Mouse (Mus musculus) urinary bladder, postnatal 10 days (tissue): Measurements from ENCODE around the gene Slc41a2.
"Not testable (repeated sequence)": the region's sequence is repeated elsewhere in the genome, so short reads cannot be mapped to it uniquely, and the experiment has no call there.

ENCODE experiments used
- DNase-seq: peaks from one replicate; pipeline ENCODE4 v3.0.0; 2022; ENCODE audit warnings: low spot score

The Slc41a2 gene

GRCm38 (mm10) chr10:83351779-83352178 is 14.1 kb upstream of the Slc41a2 start:
- DNase-seq, result not testable (repeated sequence)

DNA sequence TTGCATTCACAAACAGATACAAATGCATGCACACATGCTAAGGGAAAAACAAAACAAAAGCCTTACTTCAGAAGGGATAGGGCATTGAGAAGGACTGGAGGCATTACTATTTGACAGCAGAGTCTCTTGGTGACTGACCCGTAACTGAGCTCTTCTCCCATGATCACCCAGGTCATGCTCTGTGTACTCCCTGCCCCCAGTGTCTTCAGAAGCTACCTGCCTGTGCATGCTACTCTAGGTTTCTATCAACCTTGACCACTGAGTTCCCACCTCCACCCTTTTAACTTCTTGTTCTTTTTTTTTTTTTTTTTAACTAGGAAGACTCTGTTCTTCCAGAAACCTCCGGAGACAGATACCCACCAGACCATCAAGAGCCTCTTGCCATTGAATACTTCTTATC is 13.0 kb upstream of the Slc41a2 start:
- no peak for DNase-seq

DNA sequence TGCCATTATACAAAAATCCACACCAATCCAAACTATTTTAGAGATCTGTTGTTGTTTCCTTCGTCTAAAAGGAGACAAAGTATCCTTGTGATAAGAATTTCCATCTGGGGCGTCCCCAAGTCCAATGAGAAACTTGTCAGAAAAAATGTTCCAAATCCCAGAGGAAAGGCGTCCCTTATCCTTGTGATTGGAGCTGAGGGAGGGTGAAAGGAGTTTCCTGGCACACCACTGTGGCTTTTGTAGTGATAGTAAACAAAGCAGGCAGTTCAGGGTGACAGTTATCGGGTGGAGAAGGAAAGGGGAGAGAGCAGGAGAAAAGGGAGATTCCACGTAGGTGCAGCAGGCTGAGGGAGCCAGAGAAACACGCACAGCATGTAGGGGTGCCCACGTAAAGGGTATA is 9.8 kb upstream of the Slc41a2 start:
- DNase-seq, result no peak

DNA sequence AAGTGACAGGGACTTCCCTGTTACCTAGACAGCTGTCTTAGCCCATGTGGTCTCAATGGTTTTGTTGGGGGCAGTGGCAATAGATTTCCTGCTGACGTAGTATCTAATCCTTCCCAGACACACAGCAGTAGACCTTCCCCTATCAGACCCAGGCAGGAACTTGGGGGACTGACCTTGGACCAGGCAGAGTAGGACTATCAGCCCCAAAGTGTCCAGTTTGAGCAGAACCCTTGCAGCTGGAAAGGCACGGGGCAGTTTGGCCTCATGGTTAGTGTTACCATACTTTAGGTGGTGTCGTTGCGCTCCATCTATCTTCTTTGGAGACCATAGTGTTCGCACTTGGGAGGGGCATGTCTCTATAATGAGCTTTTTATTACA is 8.7 kb upstream of the Slc41a2 start:
- DNase-seq, result no peak

GRCm38 (mm10) chr10:83345693-83346358 is 8.1 kb upstream of the Slc41a2 start:
- no peak for DNase-seq

DNA sequence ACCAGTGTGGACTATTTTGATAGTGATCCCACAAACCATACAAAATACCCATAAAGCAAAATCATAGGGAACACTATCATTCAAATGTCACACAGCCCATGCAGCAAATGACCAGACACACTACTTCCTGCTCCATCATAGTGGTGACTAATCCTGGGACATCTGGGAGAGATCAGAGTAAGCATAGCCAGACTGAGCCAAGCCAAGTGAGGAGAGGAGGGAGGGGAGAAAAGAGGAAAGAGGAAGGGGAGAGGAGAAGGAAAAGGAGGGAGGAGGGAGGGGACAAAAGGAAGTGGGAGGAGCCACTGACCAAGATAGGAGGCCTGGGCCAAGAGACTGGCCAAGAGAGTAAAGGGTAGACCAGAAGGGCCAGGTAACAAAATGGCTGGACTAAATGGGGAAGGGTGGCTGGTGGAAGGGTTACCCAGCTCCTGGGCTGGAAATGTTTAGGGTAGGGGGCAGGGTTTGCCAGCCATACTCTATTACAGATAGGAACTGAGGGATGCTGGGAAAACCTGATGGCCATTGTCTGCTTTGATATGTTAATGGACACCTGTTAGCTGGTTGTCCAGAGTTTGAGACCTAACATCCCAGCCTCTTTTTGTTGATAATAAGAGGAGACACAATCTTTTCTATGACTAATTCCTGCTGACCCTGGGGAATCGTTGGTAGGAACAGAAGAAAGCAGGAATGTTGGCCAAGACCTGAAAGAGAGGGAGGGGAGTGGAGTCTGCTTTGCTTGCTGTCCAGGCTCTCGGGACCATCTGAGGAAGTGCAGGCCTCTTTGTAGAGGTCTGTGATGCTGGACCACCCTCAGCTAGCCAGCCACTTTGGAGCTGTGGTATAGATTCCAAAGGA is 6.4 kb upstream of the Slc41a2 start:
- DNase-seq, result no peak

DNA sequence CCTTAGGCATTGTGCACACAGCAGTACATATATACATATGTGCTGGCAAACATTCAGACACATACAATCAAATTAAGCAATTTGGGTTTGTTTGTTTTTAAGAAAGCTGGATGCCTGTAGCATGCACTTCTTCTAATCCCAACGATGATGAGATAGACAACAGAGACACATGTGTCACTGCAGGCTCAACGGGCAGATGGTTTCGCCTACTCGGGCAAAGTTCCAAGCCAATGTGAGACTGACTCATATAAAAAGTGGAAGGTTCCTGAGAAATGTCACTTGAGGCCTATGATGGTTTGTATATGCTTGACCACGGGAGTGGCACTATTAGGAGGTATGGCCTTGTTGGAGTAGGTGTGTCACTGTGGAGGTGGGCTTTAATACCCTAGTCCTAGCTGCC is 5.5 kb upstream of the Slc41a2 start:
- no peak for DNase-seq

GRCm38 (mm10) chr10:83341226-83341625 is 3.5 kb upstream of the Slc41a2 start:
- no peak for DNase-seq

- no peak for DNase-seq
Measured at GRCm38 (mm10) chr10:83337971-83338598, 403 bp upstream of the Slc41a2 start.

GRCm38 (mm10) chr10:83336336-83336735 is 1.3 kb downstream of the Slc41a2 start:
- DNase-seq, result no peak

DNA sequence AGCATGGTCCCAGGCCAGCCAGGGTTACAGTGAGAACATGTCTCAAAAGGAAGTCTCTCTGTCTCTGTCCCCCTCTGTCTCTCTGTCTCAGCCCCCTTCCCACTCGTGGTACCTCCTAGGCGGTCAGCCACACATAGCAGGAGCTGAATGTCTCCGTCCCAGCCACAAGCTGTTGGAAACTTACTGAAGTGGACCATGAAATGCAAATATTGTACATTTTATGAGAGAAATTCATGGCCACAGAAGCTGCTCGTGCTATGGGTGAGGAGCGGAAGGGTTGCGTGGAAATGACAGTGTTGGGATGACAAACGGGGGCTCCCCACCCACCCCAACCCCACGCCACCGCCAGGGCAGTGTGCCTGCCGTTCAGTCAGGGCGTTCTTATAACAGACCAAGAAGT is 5.1 kb downstream of the Slc41a2 start:
- DNase-seq, result no peak

DNA sequence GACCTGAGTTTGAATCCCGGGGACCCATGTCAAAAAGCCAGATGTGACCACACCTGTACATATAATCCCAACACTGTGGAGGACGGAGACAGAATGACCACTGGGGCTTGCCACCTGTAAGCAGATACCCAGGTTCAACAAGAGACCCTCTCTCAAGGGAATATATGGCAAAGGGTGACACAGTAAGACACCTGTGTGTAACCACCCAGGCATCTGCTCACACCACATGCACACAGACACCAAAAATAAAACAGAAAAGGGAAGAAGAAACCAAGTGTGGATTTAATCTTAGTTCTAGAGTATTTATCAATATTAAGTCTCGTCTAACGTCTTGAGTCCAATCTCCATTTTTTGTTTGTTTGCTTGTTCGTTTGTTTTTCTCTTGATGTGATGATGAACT is 5.9 kb downstream of the Slc41a2 start:
- no peak for DNase-seq

GRCm38 (mm10) chr10:83330336-83330735 is 7.3 kb downstream of the Slc41a2 start:
- no peak for DNase-seq

DNA sequence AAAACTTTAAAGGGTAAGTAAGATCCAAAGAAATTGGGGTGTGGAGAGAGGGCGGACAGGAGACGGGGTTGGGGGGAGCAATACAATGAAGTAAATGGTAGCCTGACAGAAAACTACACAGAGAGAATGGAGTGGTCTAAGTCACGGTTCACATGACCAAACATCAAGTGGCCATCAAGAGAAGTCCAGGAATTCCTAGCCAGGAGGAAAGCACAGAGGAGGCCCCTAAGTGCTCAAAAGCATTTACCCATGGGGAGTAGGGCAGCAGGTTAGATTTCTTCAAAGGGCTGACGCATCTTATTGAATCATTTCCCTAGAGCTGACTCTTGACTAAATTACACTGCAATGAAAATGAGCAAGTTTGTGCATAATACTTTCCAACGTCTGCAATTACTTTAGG is 8.9 kb downstream of the Slc41a2 start:
- no peak for DNase-seq

DNA sequence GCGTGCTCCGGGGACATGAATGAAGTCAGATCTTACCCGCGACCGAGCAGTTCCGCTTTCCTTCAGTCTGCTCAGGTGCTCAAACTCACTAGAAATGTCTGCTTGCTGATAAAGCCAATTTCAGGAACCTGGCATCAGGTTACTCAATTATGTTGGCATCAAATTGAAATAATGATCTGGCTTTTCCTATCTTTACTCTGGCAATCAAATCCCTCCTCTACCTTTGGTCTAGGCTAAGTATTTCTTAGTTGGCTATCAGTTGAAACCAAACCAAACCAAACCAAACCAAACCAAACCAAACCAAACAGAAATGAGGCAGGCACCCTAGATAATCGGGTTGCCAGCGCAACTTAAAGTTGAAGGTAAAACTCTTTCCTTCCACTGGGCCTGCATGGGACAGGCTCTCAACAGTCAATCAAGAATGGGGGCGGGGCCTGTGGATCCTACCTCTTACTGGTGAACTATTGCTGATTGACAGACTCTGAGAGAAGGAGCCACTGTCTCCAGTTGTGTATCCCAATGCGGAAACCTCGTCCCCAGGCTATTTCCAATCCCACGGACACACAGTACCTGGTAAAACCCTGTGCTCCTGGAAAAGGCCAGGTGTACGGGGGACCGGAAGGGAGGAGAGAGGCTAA is 10.9 kb downstream of the Slc41a2 start:
- DNase-seq, result no peak

DNA sequence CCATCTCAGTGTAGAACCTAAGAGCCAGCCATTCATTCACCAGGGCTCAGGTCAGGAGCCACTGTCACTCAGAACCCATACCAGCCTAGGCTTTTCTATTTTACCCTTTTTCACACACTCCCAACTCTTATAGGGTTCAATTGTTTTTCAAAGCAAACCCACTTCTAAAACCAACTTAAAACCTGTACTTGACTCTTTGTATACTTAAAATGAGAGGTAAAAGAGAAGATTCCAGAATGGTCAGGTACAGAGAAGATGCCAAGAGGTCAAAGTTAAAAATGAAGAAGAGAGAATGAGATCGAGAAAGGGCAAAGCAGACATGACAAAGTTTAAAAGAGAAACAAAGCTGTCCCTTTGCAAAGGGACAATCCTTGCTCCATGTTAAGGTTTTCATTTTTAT is 11.8 kb downstream of the Slc41a2 start:
- no peak for DNase-seq

GRCm38 (mm10) chr10:83324871-83325270 is 12.8 kb downstream of the Slc41a2 start:
- no peak for DNase-seq

DNA sequence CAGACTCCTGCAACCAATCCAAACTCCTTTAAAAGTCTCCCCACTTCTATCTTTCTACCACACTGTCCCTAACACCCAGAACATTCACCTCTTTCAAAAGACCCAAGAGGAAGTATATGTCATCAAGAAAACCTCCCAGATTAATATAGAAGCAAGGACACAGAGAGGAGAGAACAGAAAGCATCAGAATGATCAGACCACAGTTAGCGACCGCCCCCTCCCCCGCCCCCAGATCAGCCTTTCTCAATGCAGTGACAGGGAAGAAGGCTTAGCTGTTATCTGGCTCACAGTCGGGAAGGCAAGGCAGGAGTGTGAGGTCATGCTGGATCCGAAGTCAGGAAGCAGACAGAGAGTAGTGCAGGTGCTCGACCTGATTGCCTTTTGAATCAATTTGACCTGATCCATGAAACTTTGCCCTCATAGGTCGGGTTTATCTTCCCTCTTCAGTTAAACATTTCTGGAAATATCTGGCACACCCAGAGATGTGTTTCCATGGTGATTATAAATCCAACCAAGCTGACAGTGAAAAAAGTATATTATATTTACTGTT is 15.1 kb downstream of the Slc41a2 start:
- DNase-seq, result no peak

DNA sequence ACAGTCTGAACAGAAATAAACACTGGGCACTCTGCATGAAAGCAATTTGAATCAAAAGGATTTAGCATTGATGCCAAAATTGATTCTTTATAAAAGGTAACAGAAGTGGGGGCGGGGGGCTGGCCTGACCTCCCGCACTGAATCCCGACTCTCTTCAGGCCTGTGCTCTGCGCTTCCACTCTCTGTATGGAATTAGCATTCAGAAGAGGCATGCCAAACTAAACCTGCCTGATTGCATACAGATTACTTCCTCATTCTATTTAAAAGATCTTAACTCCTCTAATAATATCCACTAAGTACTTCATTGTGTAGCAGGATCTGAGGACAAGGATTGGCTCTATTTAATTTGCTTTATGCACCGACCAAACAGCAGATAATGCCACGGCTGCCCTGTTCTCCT is 16.2 kb downstream of the Slc41a2 start:
- no peak for DNase-seq

GRCm38 (mm10) chr10:83320870-83321269 is 16.8 kb downstream of the Slc41a2 start:
- no peak for DNase-seq

DNA sequence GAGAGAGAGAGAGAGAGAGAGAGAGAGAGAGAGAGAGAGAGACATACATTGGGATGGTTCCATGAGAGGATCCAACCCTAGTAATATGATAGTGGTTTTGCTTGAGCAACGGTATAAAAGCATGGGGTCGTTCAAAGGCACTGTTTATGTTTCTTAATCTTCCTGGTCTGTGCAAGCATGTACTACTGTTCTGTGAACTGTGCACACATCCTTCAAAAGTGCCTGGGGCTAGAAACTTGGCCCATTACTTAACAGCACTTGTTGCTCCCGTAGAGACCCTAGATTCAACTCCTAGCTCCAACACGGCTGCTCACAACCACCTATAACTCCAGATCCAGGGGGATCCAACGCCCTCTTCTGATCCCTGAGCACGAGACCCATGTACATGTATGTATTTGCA is 17.3 kb downstream of the Slc41a2 start:
- DNase-seq, result no peak

DNA sequence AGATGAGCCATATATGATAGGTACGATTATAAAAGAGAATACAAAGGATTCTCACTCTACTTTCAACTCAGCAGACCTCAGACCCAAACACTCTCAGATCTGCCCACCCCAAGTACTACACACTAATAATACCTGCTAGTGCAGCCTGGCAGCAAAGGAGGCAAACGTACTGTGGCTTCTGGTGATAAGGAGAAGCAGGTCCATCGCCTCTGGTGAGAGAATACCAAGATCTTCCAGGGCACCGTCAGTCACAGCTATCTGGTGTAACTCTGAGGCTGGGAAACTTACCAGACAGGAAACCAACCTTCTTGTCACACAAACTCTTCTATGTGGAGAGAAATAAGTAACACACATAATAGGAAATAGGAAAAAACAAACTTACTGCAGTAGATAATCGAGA is 24.6 kb downstream of the Slc41a2 start:
- DNase-seq, result no peak
